Mouse (Mus musculus) A20 (cell line): ENCODE data around the gene Pdzd2.
"Not testable (repeated sequence)": the region's sequence is repeated elsewhere in the genome, so short reads cannot be mapped to it uniquely, and the experiment has no call there.

ENCODE experiments used
- DNase-seq: peaks from one replicate; pipeline ENCODE4 v3.0.0-alpha.2; 2011; ENCODE audit warnings: low read depth, low spot score

Gene Pdzd2

GRCm38 (mm10) chr15:12377800-12378199 is 361.9 kb downstream of the Pdzd2 start:
- DNase-seq, result no peak

GRCm38 (mm10) chr15:12376491-12377069 is 363.1 kb downstream of the Pdzd2 start:
- DNase-seq, result no peak

DNA sequence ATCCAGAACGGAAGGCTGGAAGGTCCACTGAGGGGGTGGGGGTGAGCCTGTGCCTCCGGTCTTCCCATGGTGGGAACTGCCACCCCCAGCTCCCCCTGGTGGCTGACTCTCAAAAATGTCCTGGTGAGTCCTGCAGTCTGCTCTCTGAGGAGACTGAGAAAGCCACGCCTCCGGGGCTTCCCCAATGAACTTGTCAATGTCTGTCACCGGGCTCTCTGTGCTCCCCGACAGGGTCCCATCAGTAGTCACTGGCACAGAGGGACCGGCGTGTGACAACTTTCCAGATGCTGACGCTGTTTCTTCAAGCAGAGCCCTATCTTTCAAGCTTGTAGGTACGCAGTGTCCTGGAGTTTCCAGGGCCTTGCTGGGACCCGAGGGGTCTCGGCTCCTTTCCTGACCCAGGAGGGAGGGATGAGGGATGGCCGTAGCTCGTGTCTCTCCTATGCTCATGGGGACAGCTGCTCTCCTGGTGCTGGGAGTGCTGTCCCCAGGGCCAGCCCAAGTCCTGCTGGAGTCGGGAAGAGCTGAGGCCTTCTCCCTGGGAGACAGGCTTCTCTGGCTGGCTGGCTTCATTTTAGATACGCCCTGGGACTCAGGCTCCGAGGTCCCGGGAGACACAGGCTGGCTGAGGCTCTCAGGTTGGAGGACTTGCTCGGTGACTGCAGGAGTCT is 363.9 kb downstream of the Pdzd2 start:
- DNase-seq, result peak; percentile 67

GRCm38 (mm10) chr15:12374916-12375315 is 364.8 kb downstream of the Pdzd2 start:
- no peak for DNase-seq

DNA sequence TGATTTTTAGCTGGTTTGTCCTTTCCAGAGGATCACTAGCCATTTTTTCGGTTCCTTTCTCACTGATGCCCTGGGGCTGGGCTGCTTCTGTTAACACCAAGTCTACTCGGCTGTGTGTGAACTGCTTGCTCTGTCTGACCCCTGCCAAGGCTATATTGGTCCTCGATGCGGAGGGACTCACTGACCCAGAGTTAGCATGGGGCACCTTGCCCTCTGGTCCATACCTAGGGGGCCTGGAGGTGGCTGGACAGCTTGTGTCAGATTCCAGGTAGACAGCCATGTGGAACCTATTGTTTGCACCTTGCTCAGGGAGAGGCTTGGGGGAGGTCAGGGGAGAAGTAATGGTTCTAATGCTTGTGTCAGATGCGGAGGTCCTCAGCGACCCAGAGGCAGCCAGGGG is 365.8 kb downstream of the Pdzd2 start:
- no peak for DNase-seq

DNA sequence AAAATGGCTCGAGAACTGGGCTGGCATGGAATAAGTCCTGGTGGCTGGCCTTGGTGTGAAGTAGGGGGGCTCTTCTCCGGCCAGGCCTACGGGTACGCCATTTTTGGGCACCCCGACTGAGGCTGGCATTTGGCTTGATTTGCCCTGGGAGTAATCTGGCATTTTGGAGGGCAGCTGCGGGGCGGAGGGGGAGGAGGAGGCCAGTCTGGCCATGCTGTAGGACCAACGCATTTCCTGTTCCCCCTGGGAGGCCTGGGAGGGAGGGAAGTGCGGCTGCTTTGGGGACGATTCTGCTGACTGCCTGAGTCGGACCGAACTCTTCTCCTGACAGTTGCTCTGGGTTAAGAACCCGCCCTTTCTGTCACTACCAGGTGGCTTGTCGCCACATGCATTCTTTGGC is 366.2 kb downstream of the Pdzd2 start:
- no peak for DNase-seq

- DNase-seq, result peak; percentile 70
Measured at GRCm38 (mm10) chr15:12371183-12371582, 368.5 kb downstream of the Pdzd2 start.

DNA sequence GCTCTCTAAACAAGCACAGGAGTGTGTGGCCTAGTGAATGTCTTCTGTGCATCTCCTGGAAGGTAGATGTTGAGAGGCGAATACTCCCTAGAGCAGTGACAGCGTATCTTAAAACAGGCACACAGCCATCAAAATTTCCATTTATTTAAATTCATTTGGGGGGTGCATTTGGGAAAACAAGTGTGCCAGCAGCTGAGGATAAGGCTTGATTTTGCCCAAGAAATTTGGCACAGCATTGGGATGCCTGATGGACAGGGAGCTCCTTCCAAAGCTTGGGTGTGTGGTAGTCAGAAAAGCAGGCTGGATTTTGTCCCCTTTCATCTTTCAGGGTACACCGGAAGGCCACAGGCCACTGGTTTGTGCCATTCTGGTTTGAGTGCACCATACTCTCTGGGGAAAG is 369.6 kb downstream of the Pdzd2 start:
- DNase-seq, result no peak

GRCm38 (mm10) chr15:12368850-12369249 is 370.9 kb downstream of the Pdzd2 start:
- DNase-seq, result no peak

GRCm38 (mm10) chr15:12368357-12368756 is 371.4 kb downstream of the Pdzd2 start:
- DNase-seq, result no peak

GRCm38 (mm10) chr15:12367306-12368080 is 372.2 kb downstream of the Pdzd2 start:
- DNase-seq, result no peak

GRCm38 (mm10) chr15:12366580-12367305 is 373.0 kb downstream of the Pdzd2 start:
- not testable (repeated sequence) for DNase-seq

GRCm38 (mm10) chr15:12366072-12366469 is 373.7 kb downstream of the Pdzd2 start:
- DNase-seq, result no peak

- DNase-seq, result no peak
Measured at GRCm38 (mm10) chr15:12365416-12366071, 374.2 kb downstream of the Pdzd2 start.

- no peak for DNase-seq
Measured at GRCm38 (mm10) chr15:12364096-12364495, 375.6 kb downstream of the Pdzd2 start.

DNA sequence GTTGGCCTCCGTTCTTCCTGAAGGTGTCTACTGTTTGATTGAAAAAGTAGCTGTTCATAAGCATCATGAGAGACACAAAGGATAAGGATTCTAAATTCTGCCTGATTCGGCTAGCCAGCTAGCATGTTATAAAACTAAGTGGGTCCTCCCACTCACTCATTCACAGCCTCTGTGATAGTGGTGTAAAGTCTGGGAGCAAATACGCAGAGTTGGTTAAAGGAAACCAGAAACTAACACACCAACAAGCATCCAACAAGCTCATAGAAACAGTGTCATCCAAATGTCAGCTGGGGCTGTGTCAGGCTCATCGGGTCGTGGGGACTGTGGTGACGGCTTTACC is 377.1 kb downstream of the Pdzd2 start:
- DNase-seq, result no peak

- DNase-seq, result no peak
Measured at GRCm38 (mm10) chr15:12362001-12362700, 377.6 kb downstream of the Pdzd2 start.

GRCm38 (mm10) chr15:12360519-12361212 is 379.1 kb downstream of the Pdzd2 start:
- DNase-seq, result no peak

- no peak for DNase-seq
Measured at GRCm38 (mm10) chr15:12358384-12358783, 381.3 kb downstream of the Pdzd2 start.

- DNase-seq, result no peak
Measured at GRCm38 (mm10) chr15:12357459-12357858, 382.3 kb downstream of the Pdzd2 start.
